Mouse (Mus musculus) MEL (cell line): ENCODE measurements at regions not wholly inside any gene's neighbourhood (a gene's known extent, or its start where the extent isn't known, plus 50 kb on each side); places are given as distances from the start of the nearest gene placed in this dataset.

Experiments
- CTCF ChIP-seq, 3 experiments: IDR thresholded peaks in 2 of 3; conservative IDR thresholded peaks in 1 of 3; 2 replicates each; pipeline ENCODE4 v1.5.1; 2011 to 2012; ENCODE audit warnings: low read length in 3 of 3, low read depth in 2 of 3, mild to moderate bottlenecking in 2 of 3, improper control_type of control experiment in 1 of 3, inconsistent platforms in 1 of 3, mixed read lengths in 1 of 3, moderate library complexity in 1 of 3; ENCODE audit not compliant: control insufficient read depth in 1 of 3, insufficient read depth in 1 of 3, poor library complexity in 1 of 3, severe bottlenecking in 1 of 3
- ELF1 ChIP-seq: IDR thresholded peaks from 2 replicates; pipeline ENCODE4 v1.6.1; 2014; ENCODE audit warnings: low read depth, mild to moderate bottlenecking, inconsistent platforms, low read length, improper control_type of control experiment, moderate library complexity
- EP300 ChIP-seq, 2 experiments: IDR thresholded peaks; 2 replicates each; pipeline ENCODE4 v1.6.1; 2011; ENCODE audit warnings: improper control_type of control experiment in 2 of 2, low read length in 2 of 2, low read depth in 1 of 2, mild to moderate bottlenecking in 1 of 2
- ETS1 ChIP-seq: IDR thresholded peaks from 2 replicates; pipeline ENCODE4 v1.6.1; 2012; ENCODE audit warnings: low read depth, mild to moderate bottlenecking, inconsistent platforms, low read length, improper control_type of control experiment, moderate library complexity
- GATA1 ChIP-seq: IDR thresholded peaks from 2 replicates; pipeline ENCODE4 v1.6.1; 2011; ENCODE audit warnings: low read depth, low read length, improper control_type of control experiment
- HCFC1 ChIP-seq: IDR thresholded peaks from 2 replicates; pipeline ENCODE4 v1.6.1; 2012; ENCODE audit warnings: low read depth, mild to moderate bottlenecking, inconsistent platforms, low read length, improper control_type of control experiment, moderate library complexity
- KAT2A ChIP-seq: conservative IDR thresholded peaks from 2 replicates; pipeline ENCODE4 v1.6.1; 2012; ENCODE audit warnings: low read depth, low read length, improper control_type of control experiment, inconsistent platforms
- MAX ChIP-seq: IDR thresholded peaks from 2 replicates; pipeline ENCODE4 v1.6.1; 2011; ENCODE audit warnings: low read length, improper control_type of control experiment
- NRF1 ChIP-seq: IDR thresholded peaks from 2 replicates; pipeline ENCODE4 v1.6.1; 2014; ENCODE audit warnings: low read depth, mild to moderate bottlenecking, inconsistent platforms, low read length, improper control_type of control experiment, moderate library complexity; ENCODE audit not compliant: poor library complexity, insufficient read depth, severe bottlenecking
- POLR2A ChIP-seq, 2 experiments: IDR thresholded peaks; 2 replicates each; pipeline ENCODE4 v1.6.1; 2011 to 2012; ENCODE audit warnings: low read length in 2 of 2, mild to moderate bottlenecking in 2 of 2, control low read depth in 1 of 2, improper control_type of control experiment in 1 of 2, low read depth in 1 of 2, moderate library complexity in 1 of 2; ENCODE audit not compliant: control insufficient read depth in 1 of 2, insufficient read depth in 1 of 2, poor library complexity in 1 of 2
- POLR2AphosphoS2 ChIP-seq: IDR thresholded peaks from 2 replicates; pipeline ENCODE4 v1.6.1; 2011; ENCODE audit warnings: low read length, improper control_type of control experiment
- RCOR1 ChIP-seq: IDR thresholded peaks from 2 replicates; pipeline ENCODE4 v1.6.1; 2012; ENCODE audit warnings: low read depth, mild to moderate bottlenecking, inconsistent platforms, low read length, improper control_type of control experiment
- USF1 ChIP-seq: IDR thresholded peaks from 2 replicates; pipeline ENCODE4 v1.6.1; 2014; ENCODE audit warnings: low read depth, mild to moderate bottlenecking, inconsistent platforms, low read length, improper control_type of control experiment, moderate library complexity
- USF2 ChIP-seq, 2 experiments: IDR thresholded peaks; 2 replicates each; pipeline ENCODE4 v1.6.1; 2011 to 2012; ENCODE audit warnings: improper control_type of control experiment in 2 of 2, low read length in 2 of 2, borderline replicate concordance in 1 of 2, inconsistent platforms in 1 of 2, low read depth in 1 of 2, mild to moderate bottlenecking in 1 of 2; ENCODE audit not compliant: insufficient read depth in 1 of 2

DNA sequence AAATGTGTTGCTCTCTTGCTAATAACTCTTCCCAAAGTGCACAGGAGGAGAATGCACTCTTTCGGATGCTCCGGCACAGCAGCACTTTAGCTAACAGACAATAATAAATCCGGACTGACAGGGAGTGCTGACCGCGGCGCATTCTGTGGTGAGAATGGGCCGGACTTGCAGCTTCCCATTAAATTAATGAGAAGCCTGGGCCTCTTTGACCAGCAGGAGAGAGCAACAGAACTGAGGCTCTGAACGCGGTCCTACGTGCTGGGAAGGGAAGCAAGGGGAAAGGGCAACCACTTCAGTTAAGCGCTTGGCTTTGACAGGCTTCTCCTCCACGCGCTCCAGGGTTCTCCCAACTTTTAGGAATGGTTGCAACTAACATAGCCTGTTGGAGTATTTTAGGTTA is 117.2 kb upstream of the Usp25 start:
- TF ChIP-seq NRF1 (no peak), MAX (no peak), USF1 (no peak), RCOR1 (no peak), CTCF (IDR thresholded peaks at IDR 0.05 in 2 of 3, conservative IDR thresholded peaks at IDR 0.05 in 1 of 3; ENCODE audit: control insufficient read depth in 1 of 3, insufficient read depth in 1 of 3, low read depth in 2 of 3, low read length in 3 of 3, poor library complexity in 1 of 3, severe bottlenecking in 1 of 3) (no peak), KAT2A (no peak), EP300 (IDR thresholded peaks at IDR 0.05; ENCODE audit: low read depth in 1 of 2, low read length in 2 of 2) (no peak), POLR2AphosphoS2 (no peak), ELF1 (no peak), ETS1 (no peak), POLR2A (IDR thresholded peaks at IDR 0.05; ENCODE audit: control insufficient read depth in 1 of 2, insufficient read depth in 1 of 2, low read depth in 1 of 2, low read length in 2 of 2, poor library complexity in 1 of 2) (no peak), HCFC1 (no peak), GATA1 (no peak), USF2 (IDR thresholded peaks at IDR 0.05; ENCODE audit: borderline replicate concordance in 1 of 2, insufficient read depth in 1 of 2, low read depth in 1 of 2, low read length in 2 of 2) (no peak)
